Mouse (Mus musculus) embryonic fibroblast, embryonic 13.5 days (primary cell): ENCODE data around the gene Csmd2.

Experiments
- CTCF ChIP-seq: IDR thresholded peaks from 2 replicates; pipeline ENCODE4 v1.5.1; 2011; ENCODE audit warnings: mild to moderate bottlenecking, control low read depth, low read length, moderate library complexity, borderline replicate concordance; ENCODE audit not compliant: insufficient read depth
- POLR2A ChIP-seq: IDR thresholded peaks from 2 replicates; pipeline ENCODE4 v1.6.1; 2011; ENCODE audit warnings: low read depth, mild to moderate bottlenecking, control low read depth, low read length, moderate library complexity

- TF ChIP-seq POLR2A (no peak), CTCF (no peak)
Observed at GRCm38 (mm10) chr4:128509885-128510284, 522.2 kb downstream of the Csmd2 start.
